In genomic region chr3:134239971-134240717, GRCm38 (mm10) we compare ENCODE assay signal across 8 mouse cellular contexts. TPM values are rescaled to one million over a fixed set of nuclear protein-coding genes. Genes with fewer than 3 reads are reported as not detected.
DNase-seq lines count a peak whose midpoint lies in the region; TF ChIP-seq lines count a peak whose summit lies in the region.

No protein-coding gene starts in this region.

- no peak for TF ChIP-seq CTCF in cortical plate, adult 2 months (IDR thresholded peaks at IDR 0.05; ENCODE audit: extremely low read depth, insufficient read depth, low read length)

- H3K4me1 ChIP-seq in cortical plate, adult 2 months (ENCODE audit: control insufficient read depth, insufficient read depth, low read length): peaks cover 2% of the 10 kb centered on the region

- H3K27ac ChIP-seq in cortical plate, adult 2 months (ENCODE audit: insufficient read depth, low read length): peak overlapping the region; percentile 84

- DNase-seq in adrenal gland, adult 8-10 months: peak; percentile 71
- peak; percentile 28 for DNase-seq in gastrocnemius, postnatal 25 days
- peak; percentile 12 for DNase-seq in induced T-regulatory cell, adult 2 months (ENCODE audit: low read depth)
- DNase-seq in left cerebral cortex, adult 9 months (ENCODE audit: low spot score in 2 of 2): peak; percentile 42 to 74
- peak; percentile 54 to 76 for DNase-seq in lung, postnatal 4 days
- peak; percentile 72 for DNase-seq in right cerebral cortex, postnatal 25 days
- no peak for DNase-seq in natural killer cell, adult 2 months (ENCODE audit: low spot score in 2 of 2)

- peak; percentile 20; the same call in 1 of the 2 replicates for TF ChIP-seq POLR2A in cortical plate, adult 2 months (IDR thresholded peaks at IDR 0.05; ENCODE audit: extremely low read depth, insufficient read depth, low read length)

- peak overlapping the region; percentile 93 for H3K4me3 ChIP-seq in cortical plate, adult 2 months (ENCODE audit: insufficient read depth, low read length)

RNA-seq across cellular contexts. Expression of gene Cxxc4, which starts 3.9 kb away (rescaled TPM):
- 1 to 10 TPM; 4.8 to 9.0 (median 7.5) TPM for total RNA-seq in adrenal gland, adult 8-10 months (2022)
- 12.6 and 13.3 TPM in 2 replicates for polyA plus RNA-seq in cortical plate, adult 2 months (2012; rRNA removed)
- total RNA-seq in gastrocnemius, postnatal 25 days (2021): under 1 TPM; 0.35 to 0.49 TPM

Comparison
In these comparisons a context has a peak if more than half of its experiments do, and no peak if none do; other contexts are left out.
1. DNase-seq: peak in adrenal gland, adult 8-10 months (single experiment), gastrocnemius, postnatal 25 days (single experiment), induced T-regulatory cell, adult 2 months (single experiment), left cerebral cortex, adult 9 months (2 of 2), lung, postnatal 4 days (2 of 2) and right cerebral cortex, postnatal 25 days (single experiment); none in natural killer cell, adult 2 months (0 of 2).